Mouse (Mus musculus) liver, embryonic 16.5 days (tissue): ENCODE data around the gene Foxred1. TPM values are rescaled to one million over a fixed set of nuclear protein-coding genes. Genes with fewer than 3 reads are reported as not detected.

Source experiments
- ATAC-seq: fragments of 200-750 bp; cut with Nextera tagmentation; 2 replicates; pipeline ENCODE4 v1.8.0; 2017; ENCODE audit warnings: low read depth, mild to moderate bottlenecking, moderate number of reproducible peaks, moderate library complexity
- H3K27ac ChIP-seq: fragments of 300-500 bp; sonication (generic); 2 replicates; pipeline ENCODE4 v1.5.1; 2014; ENCODE audit warnings: mild to moderate bottlenecking, low read length
- H3K27me3 ChIP-seq: fragments of 300-500 bp; sonication (generic); 2 replicates; pipeline ENCODE4 v1.6.1; 2014; ENCODE audit warnings: low read depth, low read length, mixed read lengths; ENCODE audit not compliant: control insufficient read depth, insufficient read depth
- H3K36me3 ChIP-seq: fragments of 300-500 bp; sonication (generic); 2 replicates; pipeline ENCODE4 v1.6.1; 2014; ENCODE audit warnings: mild to moderate bottlenecking; ENCODE audit not compliant: control insufficient read depth, insufficient read depth
- H3K4me1 ChIP-seq: fragments of 300-500 bp; sonication (generic); 2 replicates; pipeline ENCODE4 v1.6.1; 2014; ENCODE audit warnings: low read depth, low read length, mixed read lengths; ENCODE audit not compliant: control insufficient read depth
- H3K4me2 ChIP-seq: fragments of 300-500 bp; sonication (generic); 2 replicates; pipeline ENCODE4 v1.6.1; 2014; ENCODE audit warnings: low read depth, low read length, mixed read lengths
- H3K4me3 ChIP-seq: fragments of 300-500 bp; sonication (generic); 2 replicates; pipeline ENCODE4 v1.5.1; 2014; ENCODE audit warnings: low read depth, mild to moderate bottlenecking, low read length
- H3K9ac ChIP-seq: fragments of 300-500 bp; sonication (generic); 2 replicates; pipeline ENCODE4 v1.6.1; 2014; ENCODE audit warnings: low read depth, low read length
- H3K9me3 ChIP-seq: fragments of 300-500 bp; sonication (generic); replicated peaks from 2 replicates; pipeline ENCODE4 v1.6.1; 2016; ENCODE audit warnings: low read length; ENCODE audit not compliant: control insufficient read depth
- WGBS: fragments of 180-500 bp; shearing (Covaris S2); extraction: QIAGEN DNeasy Blood & Tissue Kit; methylation state at CpG from one replicate; pipeline ENCODE4 v1.1.7; 2014; ENCODE audit not compliant: insufficient replicate concordance; 5-methylcytosine and 5-hydroxymethylcytosine counted together
- polyA plus RNA-seq: library from polyadenylated mRNA; unstranded; fragments of >200 nt; fragmentation: Nextera tagmentation; extraction: Ambion mirVana; gene quantifications from 2 replicates; pipeline ENCODE4 v1.2.1, GENCODE M21; 2015

Gene Foxred1
- polyA plus RNA-seq, 1 experiment from 2014 or later = 20.2 TPM

- ATAC-seq = no peak
- Histone ChIP-seq H3K36me3 (no peaks in the 10 kb centered on the region), H3K27ac (peak overlapping the region; percentile 50; the same call in 1 of the 2 replicates), H3K4me1 (peaks cover 15% of the 10 kb centered on the region), H3K9ac (no peak overlapping the region), H3K27me3 (no peaks in the 10 kb centered on the region), H3K4me3 (peak overlapping the region; percentile 73; the same call in 1 of the 2 replicates), H3K4me2 (peak overlapping the region; percentile 90), H3K9me3 (no peaks in the 10 kb centered on the region)
- WGBS = 75% methylated on average over 10 of the region's 10 CpGs
Observed at GRCm38 (mm10) chr9:35198351-35198750, 12.5 kb downstream of the Foxred1 start.

GRCm38 (mm10) chr9:35197625-35198024 lies 13.2 kb downstream of the Foxred1 start:
- ATAC-seq = no peak
- no peaks in the 10 kb centered on the region for H3K27me3 ChIP-seq

GRCm38 (mm10) chr9:35194048-35194447 lies 16.8 kb downstream of the Foxred1 start:
- no peak for ATAC-seq
- no peaks in the 10 kb centered on the region for H3K27me3 ChIP-seq
- peaks cover under 1% of the 10 kb centered on the region; the same call in 1 of the 2 replicates for H3K4me1 ChIP-seq
- H3K9me3 ChIP-seq = no peaks in the 10 kb centered on the region
- no peak overlapping the region for H3K4me2 ChIP-seq
- H3K9ac ChIP-seq = no peak overlapping the region
- H3K36me3 ChIP-seq = peaks cover 2% of the 10 kb centered on the region; the same call in 1 of the 2 replicates
- whole genome bisulfite sequencing = 69% methylated on average over 3 of the region's 3 CpGs
- no peak overlapping the region for H3K4me3 ChIP-seq
- no peak overlapping the region for H3K27ac ChIP-seq

More at GRCm38 (mm10) chr9:35197625-35198024, 13.2 kb downstream of the Foxred1 start:
- H3K4me2 ChIP-seq = no peak overlapping the region
- H3K36me3 ChIP-seq = no peaks in the 10 kb centered on the region
- H3K9me3 ChIP-seq = no peaks in the 10 kb centered on the region
- H3K4me3 ChIP-seq = no peak overlapping the region
- H3K9ac ChIP-seq = no peak overlapping the region
- 70% methylated on average over 3 of the region's 3 CpGs for WGBS
- peaks cover 15% of the 10 kb centered on the region for H3K4me1 ChIP-seq
- H3K27ac ChIP-seq = no peak overlapping the region

- H3K36me3 ChIP-seq = peaks cover 2% of the 10 kb centered on the region; the same call in 1 of the 2 replicates
- no peak overlapping the region for H3K4me2 ChIP-seq
- no peaks in the 10 kb centered on the region for H3K9me3 ChIP-seq
- H3K9ac ChIP-seq = no peak overlapping the region
- no peak for ATAC-seq
- H3K27ac ChIP-seq = no peak overlapping the region
- no peaks in the 10 kb centered on the region for H3K27me3 ChIP-seq
- WGBS = 74% methylated on average over 11 of the region's 11 CpGs
- H3K4me1 ChIP-seq = no peaks in the 10 kb centered on the region
- H3K4me3 ChIP-seq = no peak overlapping the region
Observed at GRCm38 (mm10) chr9:35192983-35193542, 17.8 kb downstream of the Foxred1 start.

- peaks cover 2% of the 10 kb centered on the region; the same call in 1 of the 2 replicates for H3K36me3 ChIP-seq
- no peaks in the 10 kb centered on the region for H3K27me3 ChIP-seq
- H3K4me3 ChIP-seq = no peak overlapping the region
- no peak overlapping the region for H3K4me2 ChIP-seq
- no peaks in the 10 kb centered on the region for H3K4me1 ChIP-seq
- ATAC-seq = 0 out of 2 replicates have a peak, but pooled peaks have one; percentile 27
- no peak overlapping the region for H3K27ac ChIP-seq
- 85% methylated on average over 22 of the region's 22 CpGs for WGBS
- H3K9me3 ChIP-seq = no peaks in the 10 kb centered on the region
- H3K9ac ChIP-seq = no peak overlapping the region
Observed at GRCm38 (mm10) chr9:35188700-35189099, 22.2 kb downstream of the Foxred1 start.

GRCm38 (mm10) chr9:35187351-35187903 lies 23.4 kb downstream of the Foxred1 start:
- Histone ChIP-seq H3K4me3 (no peak overlapping the region), H3K4me2 (no peak overlapping the region), H3K27me3 (no peaks in the 10 kb centered on the region), H3K27ac (no peak overlapping the region), H3K9ac (no peak overlapping the region), H3K4me1 (no peaks in the 10 kb centered on the region), H3K36me3 (peaks cover 2% of the 10 kb centered on the region; the same call in 1 of the 2 replicates), H3K9me3 (no peaks in the 10 kb centered on the region)
- ATAC-seq = no peak
- WGBS = 64% methylated on average over 10 of the region's 10 CpGs

GRCm38 (mm10) chr9:35186430-35186829 lies 24.4 kb downstream of the Foxred1 start:
- H3K27me3 ChIP-seq = no peaks in the 10 kb centered on the region
- H3K9ac ChIP-seq = no peak overlapping the region
- no peaks in the 10 kb centered on the region for H3K4me1 ChIP-seq
- no peak overlapping the region for H3K27ac ChIP-seq
- H3K9me3 ChIP-seq = no peaks in the 10 kb centered on the region
- no peak for ATAC-seq
- H3K36me3 ChIP-seq = 0 out of 2 replicates have a peak, but pooled peaks cover 2% of the 10 kb centered on the region
- WGBS = 69% methylated on average over 4 of the region's 4 CpGs
- no peak overlapping the region for H3K4me3 ChIP-seq
- H3K4me2 ChIP-seq = no peak overlapping the region

GRCm38 (mm10) chr9:35183359-35183758 lies 27.5 kb downstream of the Foxred1 start:
- no peaks in the 10 kb centered on the region for H3K4me1 ChIP-seq
- no peak overlapping the region for H3K4me2 ChIP-seq
- H3K27ac ChIP-seq = no peak overlapping the region
- H3K9ac ChIP-seq = no peak overlapping the region
- 20% methylated on average over 5 of the region's 5 CpGs for whole genome bisulfite sequencing
- H3K9me3 ChIP-seq = no peaks in the 10 kb centered on the region
- no peaks in the 10 kb centered on the region for H3K27me3 ChIP-seq
- no peaks in the 10 kb centered on the region for H3K36me3 ChIP-seq
- ATAC-seq = no peak
- no peak overlapping the region for H3K4me3 ChIP-seq

- Histone ChIP-seq H3K27me3 (no peaks in the 10 kb centered on the region), H3K9ac (no peak overlapping the region), H3K9me3 (no peaks in the 10 kb centered on the region), H3K36me3 (no peaks in the 10 kb centered on the region), H3K4me3 (no peak overlapping the region), H3K4me1 (no peaks in the 10 kb centered on the region), H3K27ac (no peak overlapping the region), H3K4me2 (no peak overlapping the region)
- WGBS = 45% methylated on average over 2 of the region's 2 CpGs
- ATAC-seq = no peak
Observed at GRCm38 (mm10) chr9:35182832-35183231, 28.0 kb downstream of the Foxred1 start.
